ENCODE assay signal across 18 mouse cellular contexts in genomic region chr5:75553021-75553420, GRCm38 (mm10). TPM values are rescaled to one million over a fixed set of nuclear protein-coding genes. Genes with fewer than 3 reads are reported as not detected.
DNase-seq lines count a peak whose midpoint lies in the region; TF ChIP-seq lines count a peak whose summit lies in the region.
"Had no signal": no experiment of that assay in that cellular context is flagged by ENCODE, and none has a peak within 500 bp of the region (broad histone marks: within the 10 kb centered on the region; RNA-seq: fewer than 3 reads in every experiment).

No protein-coding gene starts in this region.

- H3K4me3 ChIP-seq in left cerebral cortex, adult 2 months = no peak overlapping the region
- H3K4me3 ChIP-seq: embryonic facial prominence, embryonic 10.5 days; embryonic facial prominence, embryonic 12.5 days; forebrain, embryonic 13.5 days; forebrain, embryonic 15.5 days had no signal

- no peak for TF ChIP-seq CTCF in left cerebral cortex, adult 2 months (IDR thresholded peaks at IDR 0.05)

- peak; percentile 14 for DNase-seq in layer of hippocampus, adult 9-11 months
- DNase-seq in layer of hippocampus, postnatal 10 days (ENCODE audit: low spot score in 2 of 2) = no peak
- DNase-seq in brain, adult 2 months (ENCODE audit: low read depth, low spot score) = peak; percentile 71
- peak; percentile 63 for DNase-seq in telencephalon, adult 2 months (ENCODE audit: low read depth, low spot score)
- no peak for DNase-seq in left cerebral cortex, adult 2 months (ENCODE audit: extremely low spot score in 1 of 2, low spot score in 2 of 2)
- DNase-seq: adrenal gland, adult 2 months; adrenal gland, postnatal 10 days; adrenal gland, postnatal 25 days; cerebellum, adult 11-12 months; cerebellum, adult 2 months; cerebellum, adult 9-10 months; cerebellum, postnatal 10 days; cerebellum, postnatal 25 days; forebrain, postnatal 0 days had no signal

- no peak overlapping the region for H3K27ac ChIP-seq in left cerebral cortex, adult 2 months
- H3K27ac ChIP-seq: embryonic facial prominence, embryonic 10.5 days; embryonic facial prominence, embryonic 12.5 days; forebrain, embryonic 13.5 days; forebrain, embryonic 15.5 days had no signal

- intact Hi-C loops in left cerebral cortex, adult 2 months (cut with DNase I) = no loop called here

RNA-seq across cellular contexts. Expression of gene Kit, which starts 21.7 kb away (rescaled TPM):
- 10 to 100 TPM; 84.4 to 91.7 TPM for total RNA-seq in layer of hippocampus, postnatal 10 days (2021)
- total RNA-seq in left cerebral cortex, adult 2 months (2021) = 10 to 100 TPM; 31.5 to 33.9 TPM

Comparison
In these comparisons a context has a peak if more than half of its experiments do, and no peak if none do; other contexts are left out.
1. DNase-seq: peak in layer of hippocampus, adult 9-11 months (single experiment), brain, adult 2 months (single experiment) and telencephalon, adult 2 months (single experiment); none in layer of hippocampus, postnatal 10 days (0 of 2) and left cerebral cortex, adult 2 months (0 of 2).